Mouse (Mus musculus): ENCODE results near the gene Nsun7.

DNA sequence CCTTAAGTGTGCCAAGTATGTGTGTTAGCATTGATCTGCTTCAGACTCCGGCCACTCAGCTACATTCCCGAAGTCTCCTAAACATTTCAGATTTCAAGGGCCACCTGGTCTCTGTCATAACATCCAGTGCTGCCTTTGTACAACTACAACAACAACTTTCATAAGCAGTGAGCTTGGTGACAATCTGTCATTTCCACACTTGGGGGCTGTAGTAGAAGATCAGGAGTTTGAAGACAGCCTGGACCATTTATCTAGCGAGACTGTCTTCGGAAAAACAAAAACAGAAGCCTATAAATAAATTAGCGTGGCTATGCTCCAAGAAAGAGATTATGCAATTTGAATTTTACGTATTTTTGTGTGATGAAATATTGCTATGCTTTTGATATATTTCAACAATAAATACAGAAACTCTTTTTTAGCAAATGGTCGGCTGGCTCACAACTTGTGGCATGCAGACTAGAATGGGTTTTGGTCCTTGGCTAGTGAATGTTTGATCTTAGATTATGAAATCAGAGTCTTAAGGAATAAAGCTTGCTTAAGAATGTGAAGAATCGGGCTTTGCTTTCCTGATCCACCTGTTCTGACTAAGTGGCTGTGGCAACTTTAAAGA lies 27.9 kb upstream of the Nsun7 start:
- TF ChIP-seq CTCF (IDR thresholded peaks at IDR 0.05; ENCODE audit: borderline replicate concordance, insufficient read depth, low read length), result no peak
- TF ChIP-seq POLR2A (IDR thresholded peaks at IDR 0.05; ENCODE audit: low read depth, low read length), result no peak
